21 mouse cellular contexts compared by ENCODE assay signal in the genomic region with DNA sequence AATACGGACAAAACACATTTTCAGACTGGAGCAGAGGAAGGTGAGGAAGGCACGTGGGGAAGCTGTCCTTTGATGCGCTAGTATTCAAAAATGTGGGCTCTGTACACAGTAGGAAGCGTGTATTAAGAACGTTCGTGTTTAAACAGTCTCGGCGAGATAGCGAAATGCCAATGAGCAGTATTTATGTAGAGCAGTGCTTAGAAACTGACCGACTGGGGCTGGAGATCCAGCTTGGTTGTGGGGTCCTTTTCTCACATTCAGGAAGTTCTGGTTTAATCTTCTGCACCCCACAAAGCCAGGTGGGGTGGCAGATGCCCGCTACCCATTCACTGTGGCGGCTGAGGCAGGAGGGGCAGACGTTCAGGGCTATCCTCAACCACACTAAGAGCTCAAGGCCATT.
DNase-seq lines count a peak whose midpoint lies in the region; ATAC-seq lines count a peak whose summit lies in the region.
"Had no signal": no experiment of that assay in that cellular context is flagged by ENCODE, and none has a peak within 500 bp of the region (broad histone marks: within the 10 kb centered on the region; RNA-seq: fewer than 3 reads in every experiment).

No protein-coding gene starts in this region.

- no peaks in the 10 kb centered on the region for H3K27me3 ChIP-seq in midbrain, embryonic 11.5 days (ENCODE audit: control insufficient read depth, insufficient read depth, low read length)
- no peaks in the 10 kb centered on the region for H3K27me3 ChIP-seq in midbrain, embryonic 16.5 days (ENCODE audit: control insufficient read depth, insufficient read depth, low read depth, low read length)
- no peaks in the 10 kb centered on the region for H3K27me3 ChIP-seq in limb, embryonic 10.5 days (ENCODE audit: low read depth, poor library complexity, severe bottlenecking)
- H3K27me3 ChIP-seq: CH12.LX, Patski had no signal

- no peaks in the 10 kb centered on the region; the same call in 1 of the 2 replicates for H3K4me1 ChIP-seq in midbrain, embryonic 11.5 days (ENCODE audit: control insufficient read depth, insufficient read depth, low read length)
- H3K4me1 ChIP-seq in midbrain, embryonic 16.5 days (ENCODE audit: control insufficient read depth, insufficient read depth, low read length) = no peaks in the 10 kb centered on the region
- no peaks in the 10 kb centered on the region for H3K4me1 ChIP-seq in limb, embryonic 10.5 days

- 64% methylated on average over 13 of the region's 13 CpGs for WGBS in midbrain, embryonic 11.5 days
- 57% methylated on average over 13 of the region's 13 CpGs for WGBS in midbrain, embryonic 16.5 days
- 91% methylated on average over 13 of the region's 13 CpGs for WGBS in limb, embryonic 10.5 days

- intact Hi-C loops in heart, postnatal 14 days (cut with DNase I) = no loop called here

- DNase-seq in heart, adult 11 months = peak; percentile 69
- no peak for DNase-seq in heart, postnatal 14 days
- peak; percentile 56 for DNase-seq in midbrain, embryonic 11.5 days (ENCODE audit: low spot score, missing footprints)
- peak; percentile 20 for DNase-seq in limb, embryonic 10.5 days (ENCODE audit: low spot score)
- DNase-seq in cerebellum, postnatal 4 days (ENCODE audit: low spot score in 2 of 2) = no peak
- DNase-seq: adrenal gland, adult 2 months; adrenal gland, adult 8-10 months; adrenal gland, postnatal 10 days; adrenal gland, postnatal 14 days; adrenal gland, postnatal 25 days; adrenal gland, postnatal 36 days; B cell, adult 2 months; cerebellum, adult 11 months; cerebellum, adult 11-12 months; cerebellum, adult 18-20 months had no signal

- H3K9ac ChIP-seq in midbrain, embryonic 11.5 days (ENCODE audit: low read length) = no peak overlapping the region
- no peak overlapping the region for H3K9ac ChIP-seq in midbrain, embryonic 16.5 days (ENCODE audit: low read depth, low read length)

- H3K4me3 ChIP-seq in midbrain, embryonic 11.5 days (ENCODE audit: low read depth, low read length) = no peak overlapping the region
- H3K4me3 ChIP-seq in midbrain, embryonic 16.5 days (ENCODE audit: low read depth, low read length) = no peak overlapping the region
- no peak overlapping the region for H3K4me3 ChIP-seq in limb, embryonic 10.5 days

- no peaks in the 10 kb centered on the region for H3K36me3 ChIP-seq in midbrain, embryonic 11.5 days (ENCODE audit: control insufficient read depth, insufficient read depth, low read length)
- no peaks in the 10 kb centered on the region for H3K36me3 ChIP-seq in midbrain, embryonic 16.5 days (ENCODE audit: control insufficient read depth, insufficient read depth, low read length)
- no peaks in the 10 kb centered on the region for H3K36me3 ChIP-seq in limb, embryonic 10.5 days
- H3K36me3 ChIP-seq: G1E had no signal

- no peaks in the 10 kb centered on the region for H3K9me3 ChIP-seq in midbrain, embryonic 11.5 days (ENCODE audit: control insufficient read depth, low read length)
- H3K9me3 ChIP-seq in midbrain, embryonic 16.5 days (replicated peaks; ENCODE audit: control insufficient read depth, low read length, poor library complexity, severe bottlenecking) = no peaks in the 10 kb centered on the region
- H3K9me3 ChIP-seq in limb, embryonic 10.5 days (replicated peaks) = no peaks in the 10 kb centered on the region

- no peak overlapping the region for H3K4me2 ChIP-seq in midbrain, embryonic 11.5 days
- H3K4me2 ChIP-seq in midbrain, embryonic 16.5 days (ENCODE audit: low read length) = no peak overlapping the region

- H3K27ac ChIP-seq in midbrain, embryonic 11.5 days (ENCODE audit: low read depth, low read length) = no peak overlapping the region
- no peak overlapping the region for H3K27ac ChIP-seq in midbrain, embryonic 16.5 days (ENCODE audit: low read length)
- H3K27ac ChIP-seq in limb, embryonic 10.5 days = no peak overlapping the region

- ATAC-seq in midbrain, embryonic 11.5 days (ENCODE audit: low FRiP score) = no peak
- ATAC-seq in midbrain, embryonic 16.5 days = no peak
- ATAC-seq: activated CD4-positive, CD25-positive, alpha-beta regulatory T cell, adult 4 months; CD4-positive, CD25-positive, alpha-beta regulatory T cell, adult 4 months; Patski had no signal

Comparison
In these comparisons a context has a peak if more than half of its experiments do, and no peak if none do; other contexts are left out.
1. DNase-seq: peak in heart, adult 11 months (single experiment), midbrain, embryonic 11.5 days (single experiment) and limb, embryonic 10.5 days (single experiment); none in heart, postnatal 14 days (0 of 2) and cerebellum, postnatal 4 days (0 of 2).